Mouse (Mus musculus) cerebral cortex, adult 2 months (tissue): Measurements from ENCODE around the gene Gm10024.

Experiments
- WGBS: fragments of 180-500 bp; shearing (Covaris S2); methylation state at CpG from one replicate; pipeline ENCODE4 v1.1.7; 2018; 5-methylcytosine and 5-hydroxymethylcytosine counted together

Gene Gm10024

GRCm38 (mm10) chr10:77729241-77729640, 18.0 kb downstream of the Gm10024 start:
- 52% methylated on average over 4 of the region's 4 CpGs for WGBS

GRCm38 (mm10) chr10:77735928-77736327, 24.7 kb downstream of the Gm10024 start:
- WGBS = 94% methylated on average over 1 of the region's 1 CpGs

GRCm38 (mm10) chr10:77738929-77739328, 27.7 kb downstream of the Gm10024 start:
- 89% methylated on average over 4 of the region's 4 CpGs for WGBS

- 63% methylated on average over 5 of the region's 5 CpGs for WGBS
These were observed 30.8 kb downstream of the Gm10024 start, which contains the start of gene Gm18596 for GRCm38 (mm10) chr10:77741924-77742688. TSS of gene Gm18596 (minus strand) at chr10:77742638.

- 48% methylated on average over 1 of the region's 1 CpGs for WGBS
These were observed 39.4 kb downstream of the Gm10024 start for GRCm38 (mm10) chr10:77750686-77751085.

GRCm38 (mm10) chr10:77751254-77751653, 40.0 kb downstream of the Gm10024 start, which contains the start of gene Gm9736:
TSS of gene Gm9736 (minus strand) at chr10:77751354.
- 7% methylated on average over 1 of the region's 1 CpGs for WGBS

GRCm38 (mm10) chr10:77752312-77752711, 41.1 kb downstream of the Gm10024 start:
- 63% methylated on average over 3 of the region's 3 CpGs for WGBS

GRCm38 (mm10) chr10:77759582-77759981, 48.3 kb downstream of the Gm10024 start, which contains the start of gene Gm3233:
TSS of gene Gm3233 (minus strand) at chr10:77759682.
- no CpG with 5 or more reads among the region's 1 CpGs for WGBS
